1 mouse cellular context compared by ENCODE assay signal in the genomic region with DNA sequence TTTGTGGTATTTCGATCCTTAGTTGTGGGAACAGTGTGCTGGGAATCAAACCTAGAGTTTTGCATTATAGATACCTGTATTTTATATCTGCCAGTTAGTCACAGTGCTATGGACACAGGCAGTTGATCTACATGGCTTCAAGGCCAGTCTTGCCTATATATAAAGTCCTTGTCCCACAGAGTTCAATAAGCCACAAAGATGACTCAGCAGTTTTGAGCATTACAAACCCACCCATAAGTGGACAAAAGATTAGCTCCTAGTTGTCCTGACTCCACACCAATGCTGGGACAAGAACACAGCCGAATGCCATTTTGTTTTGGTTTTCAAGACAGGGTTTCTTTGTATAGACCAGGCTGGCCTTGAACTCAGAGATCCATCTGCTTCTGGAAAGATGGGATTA.
TF ChIP-seq lines count a peak whose summit lies in the region.

No protein-coding gene starts in this region.

TF ChIP-seq in MEL, 35 proteins besides CTCF, POLR2A, EP300 and RAD21:
- TF ChIP-seq UBTF (IDR thresholded peaks at IDR 0.05; ENCODE audit: borderline replicate concordance, insufficient read depth, low read depth, low read length) (no peak), RCOR1 (IDR thresholded peaks at IDR 0.05; ENCODE audit: low read depth, low read length) (no peak), POLR2AphosphoS2 (IDR thresholded peaks at IDR 0.05; ENCODE audit: low read length) (peak; percentile 18; the same call in 1 of the 2 replicates), GABPA (IDR thresholded peaks at IDR 0.05; ENCODE audit: low read depth, low read length) (peak; percentile 30; the same call in 1 of the 2 replicates), TBP (IDR thresholded peaks at IDR 0.05; ENCODE audit: low read depth, low read length) (no peak), MAZ (IDR thresholded peaks at IDR 0.05; ENCODE audit: low read depth, low read length) (no peak), CHD2 (IDR thresholded peaks at IDR 0.05; ENCODE audit: low read length) (no peak), MAX (IDR thresholded peaks at IDR 0.05; ENCODE audit: low read length) (no peak), ETS1 (IDR thresholded peaks at IDR 0.05; ENCODE audit: low read depth, low read length) (no peak), MAFK (IDR thresholded peaks at IDR 0.05; ENCODE audit: borderline replicate concordance, low read depth, low read length) (peak; percentile 93), SMC3 (IDR thresholded peaks at IDR 0.05; ENCODE audit: low read depth, low read length) (0 out of 2 replicates have a peak, but pooled peaks have one; percentile 1), BHLHE40 (IDR thresholded peaks at IDR 0.05; ENCODE audit: borderline replicate concordance, low read depth, low read length) (no peak), TCF12 (IDR thresholded peaks at IDR 0.05; ENCODE audit: low read depth, low read length) (no peak), JUND (IDR thresholded peaks at IDR 0.05; ENCODE audit: low read depth, low read length) (no peak)
